Mouse (Mus musculus) cerebellum, postnatal 10 days (tissue): ENCODE results near the gene Hist1h4a.
"Not testable (repeated sequence)": the region's sequence is repeated elsewhere in the genome, so short reads cannot be mapped to it uniquely, and the experiment has no call there.

Experiments used
- DNase-seq, 2 experiments: peaks; one replicate each; pipeline ENCODE4 v3.0.0; 2021; ENCODE audit warnings: mixed read lengths in 2 of 2

The Hist1h4a gene

GRCm38 (mm10) chr13:23740910-23741309 is 20.1 kb downstream of the Hist1h4a start:
- no peak for DNase-seq

GRCm38 (mm10) chr13:23740256-23740840 is 20.7 kb downstream of the Hist1h4a start:
- no peak for DNase-seq

DNA sequence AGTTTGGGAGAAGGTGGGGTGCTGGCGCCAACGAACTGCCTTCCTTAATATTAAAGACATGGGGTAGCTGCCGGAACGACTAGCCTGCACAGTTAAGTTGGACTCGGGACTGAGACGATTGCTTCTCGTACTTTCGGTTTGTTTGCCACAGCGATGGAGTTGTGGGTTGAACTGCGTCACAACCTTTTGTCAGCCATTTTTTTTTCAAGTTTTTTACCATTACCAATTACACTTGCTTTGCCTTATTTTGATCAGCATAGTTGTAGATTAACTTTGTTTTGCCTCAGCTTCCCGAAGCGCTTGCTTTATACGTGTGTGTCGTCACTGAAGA is 21.1 kb downstream of the Hist1h4a start:
- DNase-seq: no peak

- peak; percentile 90 to 93 for DNase-seq
Observed at GRCm38 (mm10) chr13:23739069-23739921, 21.7 kb downstream of the Hist1h4a start.

DNA sequence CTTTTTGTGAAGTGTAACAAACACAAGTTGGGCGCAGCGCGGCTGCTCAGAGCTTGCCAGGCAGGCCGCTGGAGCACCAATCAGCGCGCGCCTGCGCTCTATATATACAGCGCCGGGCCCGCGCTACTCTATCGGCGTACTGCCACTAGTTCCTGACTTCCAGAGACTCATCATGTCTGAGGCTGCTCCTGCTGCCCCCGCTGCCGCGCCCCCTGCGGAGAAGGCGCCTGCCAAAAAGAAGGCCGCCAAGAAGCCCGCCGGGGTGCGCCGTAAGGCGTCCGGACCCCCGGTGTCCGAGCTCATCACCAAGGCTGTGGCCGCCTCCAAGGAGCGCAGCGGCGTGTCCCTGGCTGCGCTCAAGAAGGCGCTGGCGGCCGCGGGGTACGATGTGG is 22.4 kb downstream of the Hist1h4a start, which contains the start of gene Hist1h1c:
TSS of gene Hist1h1c (plus strand) at position 132 of the 392 bp plus-strand sequence.
- peak; percentile 90 for DNase-seq

DNA sequence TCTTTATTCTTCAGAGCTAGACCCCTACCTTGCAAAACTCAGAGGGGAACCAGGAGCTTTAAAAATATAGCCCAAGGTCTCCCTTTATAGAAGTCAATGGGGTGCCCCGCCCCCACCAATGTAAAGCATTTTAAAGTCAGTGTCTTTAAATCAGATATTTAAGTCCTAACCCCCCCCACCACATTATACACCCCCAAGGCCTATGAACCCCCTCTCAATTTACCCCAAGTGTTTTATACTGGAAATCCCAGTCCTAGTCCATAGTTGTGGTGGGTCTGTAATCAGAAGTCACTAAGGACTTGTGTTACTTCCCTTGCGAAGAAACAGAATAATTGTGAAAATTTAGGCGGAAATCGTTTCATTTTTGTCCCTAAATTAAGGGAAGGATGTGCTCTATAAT is 23.0 kb downstream of the Hist1h4a start:
- peak; percentile 26 to 48 for DNase-seq

- DNase-seq: no peak
Observed at GRCm38 (mm10) chr13:23737091-23737490, 23.9 kb downstream of the Hist1h4a start.

DNA sequence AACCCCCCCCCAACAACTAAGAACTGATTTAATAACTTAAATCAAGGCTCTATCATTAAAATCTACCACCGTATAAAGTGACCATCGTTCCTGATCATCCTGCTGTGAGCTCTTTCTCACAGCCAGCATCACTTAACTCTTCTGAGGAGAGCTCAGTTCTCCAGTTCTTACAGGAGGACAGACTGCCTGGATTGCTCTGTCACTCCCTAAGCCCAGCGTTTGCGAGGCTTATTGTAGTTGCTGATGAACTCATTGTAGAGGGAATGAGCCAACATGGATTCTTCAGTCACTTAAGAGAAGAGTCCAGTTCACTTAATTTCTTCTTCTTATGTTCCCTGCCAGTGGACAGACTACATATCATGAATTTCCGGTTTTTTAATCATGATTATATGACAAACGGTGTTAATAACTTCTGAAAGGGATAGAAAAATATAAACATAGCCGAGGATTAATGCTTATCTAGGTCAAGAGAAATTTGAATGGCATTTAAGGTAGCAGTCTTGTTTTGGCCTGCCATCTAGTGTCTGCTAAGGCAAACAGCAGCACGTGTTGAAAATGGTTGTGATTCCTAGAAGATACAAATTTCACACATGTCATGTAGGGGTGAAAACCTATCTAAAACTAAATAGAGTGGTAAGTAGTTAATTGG is 28.8 kb downstream of the Hist1h4a start:
- peak; percentile 42 to 61 for DNase-seq

GRCm38 (mm10) chr13:23730479-23730878 is 30.6 kb downstream of the Hist1h4a start:
- DNase-seq: no peak

DNA sequence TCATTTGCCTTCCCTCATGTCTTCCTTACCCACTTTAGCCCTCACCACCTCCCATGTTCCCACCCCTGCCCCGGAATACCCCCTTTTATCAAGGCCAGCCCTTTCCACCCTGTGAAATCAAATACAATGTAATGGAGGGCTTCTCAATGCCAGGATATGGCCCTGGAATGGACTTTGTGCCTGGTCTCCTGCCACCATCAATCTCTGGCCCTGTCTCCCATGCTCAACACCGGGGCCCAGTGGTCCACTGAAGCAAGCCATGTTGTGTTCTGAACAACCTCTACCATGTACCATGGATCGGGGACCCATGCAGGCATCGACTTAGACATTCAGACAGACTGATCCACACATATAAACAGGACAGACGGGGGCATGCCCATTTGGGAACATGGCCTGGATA is 31.3 kb downstream of the Hist1h4a start:
- no peak for DNase-seq

- no peak for DNase-seq
Observed at GRCm38 (mm10) chr13:23729192-23729525, 31.9 kb downstream of the Hist1h4a start.

DNA sequence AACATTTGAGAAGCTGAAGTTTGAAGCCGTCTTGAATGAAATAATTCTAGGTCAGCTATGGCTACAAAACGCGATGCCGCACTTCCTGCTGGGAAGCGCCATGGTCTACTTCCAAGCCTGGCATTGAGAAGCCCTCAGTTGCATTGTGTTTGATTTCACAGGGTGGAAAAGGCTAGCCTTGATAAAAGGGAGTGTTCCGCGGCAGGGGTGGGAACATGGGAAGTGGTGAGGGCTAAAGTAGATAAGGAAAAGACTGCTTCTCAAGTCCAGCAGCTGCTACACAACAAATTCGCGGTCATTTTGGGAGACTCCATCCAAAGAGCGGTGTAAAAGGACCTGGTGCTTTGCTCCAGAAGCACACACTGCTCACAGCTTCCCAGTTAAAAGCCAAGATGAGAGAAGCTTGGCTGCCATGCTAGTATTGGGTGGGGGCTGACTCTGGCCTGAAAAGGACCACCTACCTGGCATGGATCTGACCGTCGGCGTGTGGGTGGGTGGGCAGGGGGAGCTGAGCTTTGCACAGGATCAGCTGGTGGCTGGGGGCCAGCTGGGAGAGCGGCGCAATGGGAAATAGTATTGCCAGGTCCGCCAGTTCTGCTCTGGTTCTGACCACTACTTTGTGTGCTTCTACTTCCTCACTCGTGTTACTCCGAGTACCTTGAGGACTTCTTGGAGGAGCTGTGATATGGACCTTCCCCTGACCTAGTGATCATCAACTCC is 32.4 kb downstream of the Hist1h4a start:
- no peak for DNase-seq

- DNase-seq: no peak
Observed at GRCm38 (mm10) chr13:23725213-23725612, 35.8 kb downstream of the Hist1h4a start.

GRCm38 (mm10) chr13:23724239-23724638 is 36.8 kb downstream of the Hist1h4a start:
- no peak for DNase-seq

DNA sequence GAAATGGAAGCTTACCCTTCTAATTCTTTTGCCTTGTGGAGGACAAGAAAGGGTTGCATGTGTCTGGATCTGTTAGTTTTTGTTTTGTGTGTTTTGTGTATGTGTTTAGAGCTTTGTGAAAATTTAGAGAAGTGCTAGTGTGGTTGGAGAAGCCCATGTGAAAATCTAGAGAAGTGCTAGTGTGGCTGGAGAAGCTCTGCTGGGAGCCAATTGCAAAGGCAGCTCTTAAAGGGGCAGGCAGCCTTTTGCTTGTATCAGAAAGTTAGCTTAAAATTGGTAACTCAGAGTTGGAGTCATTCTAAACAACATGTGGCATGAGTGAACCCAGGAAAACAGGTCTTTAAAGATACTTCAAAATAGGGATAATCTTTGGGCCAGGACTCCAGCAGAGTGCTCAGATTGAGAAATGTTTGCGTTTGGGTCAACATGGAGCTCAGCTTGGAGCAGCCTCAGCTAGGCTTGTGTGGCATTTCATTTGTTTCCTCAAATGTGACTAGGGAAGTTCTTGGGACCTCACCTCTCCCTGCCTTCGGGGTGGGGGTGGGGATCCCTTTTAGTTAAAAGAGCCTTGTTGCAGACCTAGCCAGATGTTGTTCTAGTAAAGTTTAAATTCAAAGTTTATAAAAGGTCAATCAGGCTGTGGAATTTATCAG is 43.3 kb downstream of the Hist1h4a start:
- not testable (repeated sequence) for DNase-seq

GRCm38 (mm10) chr13:23717176-23717575 is 43.9 kb downstream of the Hist1h4a start:
- no peak for DNase-seq

- no peak for DNase-seq
Observed at GRCm38 (mm10) chr13:23716261-23717042, 44.6 kb downstream of the Hist1h4a start.
